Mouse (Mus musculus): ENCODE results near the gene Tmem183a.

Gene Tmem183a

DNA sequence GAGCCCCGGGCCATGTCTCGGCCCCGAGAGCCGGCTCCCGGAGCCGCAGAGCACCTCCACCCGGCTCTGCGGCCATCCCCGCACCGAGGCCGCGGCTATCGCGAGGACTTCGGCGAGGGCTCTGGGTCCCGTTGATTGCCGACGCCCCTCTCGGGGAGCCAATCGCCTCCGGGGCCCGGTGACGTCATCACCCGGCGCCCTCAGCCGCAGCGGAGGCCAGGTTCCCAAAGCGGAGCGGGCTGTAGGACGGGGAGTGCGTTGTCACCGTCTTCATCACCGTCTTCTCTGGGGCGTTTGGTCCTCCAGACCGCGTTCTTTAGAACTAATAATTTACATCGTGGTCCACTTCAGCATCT lies at the start of gene Tmem183a:
TSS of gene Tmem183a (minus strand) at position 123 of the 356 bp plus-strand sequence.
- DNase-seq (ENCODE audit: low spot score in 2 of 2), result peak; percentile 96

GRCm38 (mm10) chr1:134408080-134408479 lies 46.3 kb upstream of the Tmem183a start:
- no peak for DNase-seq (ENCODE audit: low spot score in 2 of 2)

DNA sequence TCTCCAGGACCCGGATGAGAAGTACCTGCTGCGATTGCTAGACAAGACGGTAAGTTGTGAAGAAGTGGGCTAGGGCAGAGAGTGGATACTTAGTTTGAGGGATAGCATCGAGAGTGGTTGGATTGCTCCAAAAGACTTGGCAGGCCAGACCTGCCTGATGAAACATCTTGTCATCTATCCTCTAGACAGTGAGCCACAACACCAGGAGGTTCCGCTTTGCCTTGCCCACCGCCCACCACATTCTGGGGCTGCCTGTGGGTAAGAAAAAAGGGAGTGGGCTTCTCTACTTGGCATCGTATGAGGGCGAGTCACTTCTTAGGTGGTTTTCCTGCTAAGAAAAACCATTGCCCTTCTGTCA lies 44.6 kb upstream of the Tmem183a start:
- no peak for DNase-seq (ENCODE audit: low spot score in 2 of 2)

GRCm38 (mm10) chr1:134405509-134406413 lies 44.0 kb upstream of the Tmem183a start, which contains the start of gene Cyb5r1:
Cyb5r1 (plus strand) TSS chr1:134405559.
- peak; percentile 71 to 72 for DNase-seq (ENCODE audit: low spot score in 2 of 2)

- DNase-seq (ENCODE audit: low spot score in 2 of 2), result no peak
Observed at GRCm38 (mm10) chr1:134399735-134400134, 38.0 kb upstream of the Tmem183a start.

- DNase-seq (ENCODE audit: low spot score in 2 of 2), result no peak
Observed at GRCm38 (mm10) chr1:134398210-134398609, 36.4 kb upstream of the Tmem183a start.

GRCm38 (mm10) chr1:134393827-134394226 lies 32.0 kb upstream of the Tmem183a start:
- DNase-seq (ENCODE audit: low spot score in 2 of 2), result no peak

DNA sequence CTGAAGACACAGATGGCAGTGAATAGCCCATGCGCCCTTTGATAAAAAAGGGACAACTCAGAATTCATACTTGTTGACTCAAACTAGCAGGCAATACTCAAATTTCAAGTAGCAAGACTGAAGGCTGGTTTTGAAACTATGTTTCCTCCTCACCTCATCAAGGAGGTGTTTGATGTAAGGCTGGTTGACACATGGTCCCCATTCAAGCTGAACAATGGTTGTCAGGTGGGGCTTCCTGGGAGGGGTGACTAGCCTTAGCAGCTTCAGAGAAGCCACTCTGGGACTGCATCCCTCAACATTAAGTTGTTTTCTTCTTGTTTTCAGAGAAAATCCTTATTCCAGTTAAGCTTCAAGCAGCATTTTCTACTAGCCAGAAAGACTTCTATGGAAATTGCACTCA lies 23.9 kb upstream of the Tmem183a start, which contains the start of gene 4933406M09Rik:
TSS of gene 4933406M09Rik (plus strand) at position 275 of the 400 bp plus-strand sequence.
- no peak for DNase-seq (ENCODE audit: low spot score in 2 of 2)

DNA sequence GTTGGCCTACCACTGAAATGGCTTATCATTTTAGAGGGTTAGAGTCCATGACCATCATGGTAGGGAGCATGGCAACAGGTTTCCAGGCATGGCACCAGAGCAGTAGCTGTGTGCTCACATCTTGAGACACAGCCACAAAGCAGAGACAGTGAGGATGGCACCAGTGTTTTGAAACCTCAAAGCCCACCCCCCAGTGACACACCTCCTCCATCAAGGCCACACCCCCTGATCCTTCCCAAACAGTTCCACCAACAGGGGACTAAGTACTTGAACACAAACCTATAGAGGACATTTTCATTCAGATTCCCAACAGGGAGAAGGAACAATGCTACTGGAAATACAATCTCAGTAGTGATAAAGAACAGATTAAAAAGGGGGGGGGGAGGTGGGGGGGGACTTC lies 23.4 kb upstream of the Tmem183a start:
- no peak for DNase-seq (ENCODE audit: low spot score in 2 of 2)

DNA sequence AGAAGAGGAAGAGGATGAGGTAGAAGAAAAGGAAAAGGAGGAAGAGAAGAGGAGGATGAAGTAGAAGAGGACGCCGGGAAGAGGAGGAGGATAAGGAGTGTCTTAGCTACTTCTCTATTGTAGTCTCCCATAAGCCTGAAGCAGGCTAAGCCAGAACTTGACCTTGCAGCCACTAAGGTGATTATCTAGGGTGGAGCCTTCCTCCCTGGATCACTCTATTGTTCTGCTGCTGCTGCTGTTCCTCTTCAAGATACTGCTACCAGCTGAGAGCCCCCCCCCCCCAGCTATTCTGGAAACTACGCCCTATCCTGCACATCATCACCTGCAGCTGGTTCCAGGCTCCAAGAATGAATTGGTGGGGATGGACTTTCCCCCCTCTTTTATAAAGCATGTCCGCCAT lies 22.8 kb upstream of the Tmem183a start:
- DNase-seq (ENCODE audit: low spot score in 2 of 2), result no peak

- DNase-seq (ENCODE audit: low spot score in 2 of 2), result peak; percentile 13 to 20
Observed at GRCm38 (mm10) chr1:134381795-134382625, 20.2 kb upstream of the Tmem183a start.

GRCm38 (mm10) chr1:134381051-134381450 lies 19.3 kb upstream of the Tmem183a start:
- DNase-seq (ENCODE audit: low spot score in 2 of 2), result no peak

GRCm38 (mm10) chr1:134374124-134374523 lies 12.3 kb upstream of the Tmem183a start:
- DNase-seq (ENCODE audit: low spot score in 2 of 2), result no peak

GRCm38 (mm10) chr1:134368777-134369337 lies 7.1 kb upstream of the Tmem183a start:
- peak; percentile 52 to 74 for DNase-seq (ENCODE audit: low spot score in 2 of 2)

- no peak for DNase-seq (ENCODE audit: low spot score in 2 of 2)
Observed at GRCm38 (mm10) chr1:134365491-134365890, 3.7 kb upstream of the Tmem183a start.

DNA sequence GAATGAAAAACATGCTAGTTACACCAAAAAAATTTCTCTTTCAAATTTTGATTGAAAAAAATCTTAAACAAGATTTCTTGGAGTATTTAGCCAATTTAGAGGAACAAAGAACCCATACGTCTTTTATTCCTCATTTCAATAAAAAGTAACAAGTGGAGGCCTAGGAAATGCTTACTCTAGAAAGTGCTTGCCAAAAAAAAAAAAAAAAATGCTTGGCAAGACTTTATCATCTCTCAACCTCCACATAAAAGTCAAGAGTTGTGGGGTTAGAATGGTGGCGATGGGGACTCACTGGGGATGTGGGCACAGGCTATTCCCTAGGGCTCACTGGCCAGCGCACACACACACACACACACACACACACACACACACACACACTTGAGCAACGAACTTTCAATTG lies 1.4 kb upstream of the Tmem183a start:
- DNase-seq (ENCODE audit: low spot score in 2 of 2), result no peak

GRCm38 (mm10) chr1:134361195-134361856 lies 453 bp downstream of the Tmem183a start:
- no peak for DNase-seq (ENCODE audit: low spot score in 2 of 2)

DNA sequence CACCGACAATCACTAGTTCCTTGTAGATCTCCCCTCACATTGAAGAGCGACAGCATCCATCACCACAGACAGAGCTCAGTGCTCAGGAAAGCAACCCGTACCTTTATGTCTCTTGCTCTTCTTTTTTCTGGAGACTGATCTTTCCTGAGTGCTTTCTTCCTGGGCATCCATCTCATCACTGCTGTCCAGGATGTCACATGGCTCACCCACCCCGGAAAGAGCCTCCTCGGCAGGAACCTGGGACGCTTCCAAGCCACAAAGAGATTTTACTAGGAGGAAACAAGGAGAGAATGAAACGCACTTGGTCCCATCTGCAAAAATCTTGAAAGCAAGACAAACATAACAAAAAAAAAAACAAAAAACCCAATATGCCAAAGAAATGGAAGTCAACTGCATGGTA lies 1.1 kb downstream of the Tmem183a start:
- DNase-seq (ENCODE audit: low spot score in 2 of 2), result no peak

- no peak for DNase-seq (ENCODE audit: low spot score in 2 of 2)
Observed at GRCm38 (mm10) chr1:134357461-134357860, 4.3 kb downstream of the Tmem183a start.

- DNase-seq (ENCODE audit: low spot score in 2 of 2), result no peak
Observed at GRCm38 (mm10) chr1:134353326-134353725, 8.5 kb downstream of the Tmem183a start.

GRCm38 (mm10) chr1:134347791-134348190 lies 14.0 kb downstream of the Tmem183a start:
- DNase-seq (ENCODE audit: low spot score in 2 of 2), result no peak

DNA sequence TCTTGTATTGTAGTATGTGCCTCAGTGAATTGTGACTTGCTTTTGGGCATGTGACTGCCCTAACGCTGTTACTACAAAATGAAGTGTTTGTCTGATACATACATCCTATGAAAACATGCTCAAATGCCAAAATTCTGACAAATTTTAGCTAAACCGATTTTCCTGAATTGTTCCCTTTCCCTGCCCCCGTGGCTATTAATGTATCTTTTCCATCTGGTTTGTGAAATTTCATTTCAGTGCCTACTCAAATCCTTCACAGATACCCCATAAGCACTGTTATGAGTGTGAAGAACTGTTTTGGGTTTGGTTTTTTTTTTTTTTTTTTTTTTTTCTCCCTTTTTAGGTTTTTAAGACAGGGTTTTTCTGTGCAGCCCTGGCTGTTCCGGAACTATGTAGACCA lies 16.7 kb downstream of the Tmem183a start:
- peak in 1 of 2 experiments; percentile 71 for DNase-seq (ENCODE audit: low spot score in 2 of 2)
